Mouse (Mus musculus): ENCODE results near the gene Foxl1.

Gene Foxl1

GRCm38 (mm10) chr8:121164017-121164469 lies 36.3 kb downstream of the Foxl1 start:
- no peak for DNase-seq (ENCODE audit: low read depth, low spot score)

DNA sequence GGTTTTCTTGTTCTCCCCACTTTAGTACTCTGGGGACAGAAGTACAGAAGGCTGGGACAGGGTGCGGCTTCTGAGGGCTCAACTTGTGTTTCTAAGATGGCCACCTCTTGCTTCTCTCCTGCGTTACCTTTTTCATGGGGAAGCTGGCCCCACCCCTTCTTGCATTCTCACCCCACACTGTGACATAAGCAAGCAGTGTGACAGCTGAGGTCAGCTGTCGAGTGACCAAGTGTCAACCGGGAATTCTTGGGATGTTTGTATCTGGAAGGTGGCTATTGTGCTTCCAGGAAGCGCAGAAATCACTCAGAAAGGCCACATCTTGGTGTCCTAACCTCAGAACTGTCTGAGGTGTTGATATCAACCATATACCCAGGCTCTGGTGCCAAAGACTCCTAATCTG lies 40.3 kb downstream of the Foxl1 start:
- DNase-seq (ENCODE audit: low read depth, low spot score): no peak

- DNase-seq (ENCODE audit: low read depth, low spot score): no peak
Observed at GRCm38 (mm10) chr8:121170116-121170515, 42.4 kb downstream of the Foxl1 start.

GRCm38 (mm10) chr8:121170626-121171552 lies 43.1 kb downstream of the Foxl1 start:
- DNase-seq (ENCODE audit: low read depth, low spot score): no peak

DNA sequence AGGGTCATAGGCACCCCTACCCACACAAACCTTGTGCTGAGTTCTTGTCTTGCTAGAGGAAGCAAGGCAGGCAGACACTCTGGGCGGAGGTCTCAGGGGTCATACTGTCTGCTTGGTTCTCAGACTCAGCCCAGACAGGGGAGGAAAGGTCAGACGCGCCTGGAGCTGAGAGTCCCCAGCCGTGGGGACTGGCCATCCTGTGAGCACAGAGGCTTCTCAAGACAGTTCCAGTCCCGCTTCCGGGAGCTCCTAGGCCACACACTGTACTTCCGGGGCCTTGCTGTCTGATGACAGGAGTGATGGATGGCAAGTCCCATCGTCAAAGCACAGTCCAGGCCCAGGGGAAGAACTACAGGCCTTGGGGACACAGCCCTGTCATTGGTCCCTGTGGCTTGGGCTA lies 44.8 kb downstream of the Foxl1 start:
- DNase-seq (ENCODE audit: low read depth, low spot score): no peak

GRCm38 (mm10) chr8:121174178-121174577 lies 46.4 kb downstream of the Foxl1 start:
- DNase-seq (ENCODE audit: low read depth, low spot score): no peak

DNA sequence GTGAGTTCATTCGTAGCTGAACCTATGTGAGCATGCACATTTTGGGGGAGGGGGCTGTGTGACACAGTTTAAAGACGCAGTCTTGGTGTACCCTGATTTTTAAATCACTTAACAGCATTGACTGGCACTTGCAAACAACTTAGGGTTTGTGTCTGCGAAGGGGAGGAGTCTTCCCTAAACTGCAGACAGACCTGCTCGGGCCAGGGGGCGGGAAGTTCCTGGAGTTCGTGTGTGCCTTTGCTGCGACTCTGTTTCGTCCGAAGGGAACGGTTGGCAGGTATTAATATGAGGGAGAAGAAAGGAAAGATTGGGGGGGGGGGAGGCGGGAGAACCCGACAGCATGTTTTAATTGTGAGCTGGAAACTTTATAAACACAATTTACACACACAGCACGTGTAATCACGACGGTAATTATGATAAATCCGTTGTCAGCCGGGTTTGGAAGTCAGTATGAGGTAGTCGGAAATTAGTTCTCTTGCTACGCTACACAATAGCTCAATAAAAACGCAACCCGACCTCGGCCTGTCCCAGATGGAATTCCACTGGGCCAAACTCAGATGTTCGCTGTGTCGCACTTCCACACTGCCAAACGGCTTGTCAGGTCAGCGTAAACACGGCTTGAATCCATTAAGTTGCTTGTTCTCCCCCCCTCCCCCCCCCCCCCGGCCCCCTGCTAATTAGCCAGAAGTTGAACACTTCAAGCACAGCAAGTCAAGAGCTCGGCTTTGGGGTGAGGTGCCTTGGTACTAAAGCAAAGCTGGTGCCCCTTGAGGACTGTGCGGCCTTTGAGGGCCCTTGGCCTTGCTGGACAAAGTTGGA lies 47.2 kb downstream of the Foxl1 start:
- DNase-seq (ENCODE audit: low read depth, low spot score): no peak

- DNase-seq (ENCODE audit: low read depth, low spot score): no peak
Observed at GRCm38 (mm10) chr8:121175540-121176090, 47.9 kb downstream of the Foxl1 start.

DNA sequence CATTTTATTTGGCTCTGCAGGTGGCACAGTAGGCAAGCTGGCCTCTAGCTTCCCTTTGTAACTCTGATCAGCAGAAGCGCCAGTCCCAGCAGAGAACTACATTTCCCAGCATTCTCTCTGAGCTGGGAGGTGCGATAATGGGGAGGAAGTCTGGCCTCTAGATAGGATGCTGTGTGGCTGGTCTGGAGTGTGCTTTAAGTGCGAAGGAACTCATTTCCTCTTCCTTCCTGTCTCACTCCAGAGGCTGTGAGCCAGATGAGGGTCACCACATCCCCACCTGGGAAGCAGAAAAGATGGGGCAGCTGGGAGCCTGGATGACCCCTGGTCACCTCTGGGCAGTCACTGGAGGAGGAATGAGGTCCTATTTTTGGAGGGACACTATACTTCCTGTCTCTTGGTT lies 48.6 kb downstream of the Foxl1 start:
- DNase-seq (ENCODE audit: low read depth, low spot score): no peak

Data from retina, postnatal 7 days (tissue).